Mouse (Mus musculus) hindbrain, embryonic 15.5 days (tissue): ENCODE measurements around the gene Syne1. TPM values are rescaled to one million over a fixed set of nuclear protein-coding genes. Genes with fewer than 3 reads are reported as not detected.

Experiments used
- ATAC-seq: fragments of 200-750 bp; cut with Nextera tagmentation; 2 replicates; pipeline ENCODE4 v1.8.0; 2017; ENCODE audit warnings: low read depth, moderate number of reproducible peaks, moderate TSS enrichment; ENCODE audit not compliant: low FRiP score
- H3K27ac ChIP-seq: fragments of 300-500 bp; sonication (generic); replicated peaks from 2 replicates; pipeline ENCODE4 v1.5.1; 2015; ENCODE audit warnings: mild to moderate bottlenecking, inconsistent platforms
- H3K27me3 ChIP-seq: fragments of 300-500 bp; sonication (generic); 2 replicates; pipeline ENCODE4 v1.6.1; 2015; ENCODE audit warnings: control low read depth, inconsistent platforms
- H3K36me3 ChIP-seq: fragments of 300-500 bp; sonication (generic); 2 replicates; pipeline ENCODE4 v1.6.1; 2015; ENCODE audit warnings: control low read depth, inconsistent platforms
- H3K4me1 ChIP-seq: fragments of 300-500 bp; sonication (generic); replicated peaks from 2 replicates; pipeline ENCODE4 v1.6.1; 2015; ENCODE audit warnings: control low read depth, inconsistent platforms
- H3K4me2 ChIP-seq: fragments of 300-500 bp; sonication (generic); 2 replicates; pipeline ENCODE4 v1.6.1; 2015; ENCODE audit warnings: moderate library complexity, mild to moderate bottlenecking, inconsistent platforms
- H3K4me3 ChIP-seq: fragments of 300-500 bp; sonication (generic); 2 replicates; pipeline ENCODE4 v1.5.1; 2015; ENCODE audit warnings: mild to moderate bottlenecking, inconsistent platforms
- H3K9ac ChIP-seq: fragments of 300-500 bp; sonication (generic); 2 replicates; pipeline ENCODE4 v1.6.1; 2015; ENCODE audit warnings: inconsistent platforms
- H3K9me3 ChIP-seq: fragments of 300-500 bp; sonication (generic); 2 replicates; pipeline ENCODE4 v1.6.1; 2016; ENCODE audit warnings: control low read depth, inconsistent platforms
- WGBS: fragments of 180-500 bp; shearing (Covaris S2); methylation state at CpG from one replicate; pipeline ENCODE4 v1.1.7; 2015; 5-methylcytosine and 5-hydroxymethylcytosine counted together
- polyA plus RNA-seq: library from polyadenylated mRNA; unstranded; fragments of >200 nt; fragmentation: Nextera tagmentation; extraction: Ambion mirVana; gene quantifications from 2 replicates; pipeline ENCODE4 v1.2.1, GENCODE M21; 2015

The Syne1 gene
- polyA plus RNA-seq, 1 experiment from 2014 or later: 15.2 TPM

DNA sequence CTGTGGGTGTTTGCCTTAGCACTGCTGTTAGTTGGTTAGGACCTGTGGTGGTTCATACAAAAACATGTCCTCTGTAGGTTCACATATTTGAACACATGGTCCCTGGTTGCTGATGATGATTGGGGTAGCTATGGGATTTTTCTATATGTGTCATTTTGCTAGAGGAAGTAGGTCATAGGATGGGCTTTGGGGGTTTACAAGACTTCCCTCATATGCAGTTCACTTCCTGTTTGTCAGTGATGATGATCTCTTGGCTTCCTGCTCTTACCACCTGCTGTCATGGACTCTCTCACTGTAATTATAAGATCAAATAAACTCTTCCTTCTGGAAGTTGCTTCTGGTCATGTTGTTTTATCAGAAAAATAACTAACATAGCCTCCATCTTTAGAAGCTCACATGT is 7.5 kb upstream of the Syne1 start:
- Histone ChIP-seq H3K27ac (no peak overlapping the region), H3K36me3 (no peaks in the 10 kb centered on the region), H3K4me1 (no peaks in the 10 kb centered on the region), H3K27me3 (no peaks in the 10 kb centered on the region), H3K4me3 (no peak overlapping the region), H3K9me3 (no peaks in the 10 kb centered on the region), H3K4me2 (no peak overlapping the region), H3K9ac (no peak overlapping the region)
- ATAC-seq: no peak

DNA sequence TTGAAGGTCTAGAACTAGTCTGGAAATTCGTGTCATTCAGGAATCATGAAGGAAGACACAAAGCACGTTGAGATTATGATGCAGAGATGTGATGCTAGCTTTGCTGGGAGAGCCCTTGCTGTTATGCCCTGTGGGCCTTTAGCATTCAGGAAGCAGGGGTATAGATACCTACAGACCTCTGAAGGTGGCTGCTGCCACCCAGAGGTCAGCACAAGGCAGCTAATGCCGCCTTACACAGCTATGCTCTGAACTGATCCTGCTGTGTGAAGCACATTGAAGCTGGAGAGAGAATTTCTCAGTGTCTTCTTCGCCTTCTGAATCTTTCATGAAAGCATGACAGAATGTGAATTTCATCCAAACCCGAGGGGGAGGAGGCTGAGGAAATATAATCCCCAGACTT is 3.7 kb upstream of the Syne1 start:
- Histone ChIP-seq H3K36me3 (no peaks in the 10 kb centered on the region), H3K9me3 (no peaks in the 10 kb centered on the region), H3K4me2 (no peak overlapping the region), H3K27ac (no peak overlapping the region), H3K9ac (no peak overlapping the region), H3K4me3 (no peak overlapping the region), H3K4me1 (peaks cover 8% of the 10 kb centered on the region), H3K27me3 (no peaks in the 10 kb centered on the region)
- 32% methylated on average over 5 of the region's 5 CpGs for WGBS
- peak; percentile 70; the same call in 1 of the 2 replicates for ATAC-seq

DNA sequence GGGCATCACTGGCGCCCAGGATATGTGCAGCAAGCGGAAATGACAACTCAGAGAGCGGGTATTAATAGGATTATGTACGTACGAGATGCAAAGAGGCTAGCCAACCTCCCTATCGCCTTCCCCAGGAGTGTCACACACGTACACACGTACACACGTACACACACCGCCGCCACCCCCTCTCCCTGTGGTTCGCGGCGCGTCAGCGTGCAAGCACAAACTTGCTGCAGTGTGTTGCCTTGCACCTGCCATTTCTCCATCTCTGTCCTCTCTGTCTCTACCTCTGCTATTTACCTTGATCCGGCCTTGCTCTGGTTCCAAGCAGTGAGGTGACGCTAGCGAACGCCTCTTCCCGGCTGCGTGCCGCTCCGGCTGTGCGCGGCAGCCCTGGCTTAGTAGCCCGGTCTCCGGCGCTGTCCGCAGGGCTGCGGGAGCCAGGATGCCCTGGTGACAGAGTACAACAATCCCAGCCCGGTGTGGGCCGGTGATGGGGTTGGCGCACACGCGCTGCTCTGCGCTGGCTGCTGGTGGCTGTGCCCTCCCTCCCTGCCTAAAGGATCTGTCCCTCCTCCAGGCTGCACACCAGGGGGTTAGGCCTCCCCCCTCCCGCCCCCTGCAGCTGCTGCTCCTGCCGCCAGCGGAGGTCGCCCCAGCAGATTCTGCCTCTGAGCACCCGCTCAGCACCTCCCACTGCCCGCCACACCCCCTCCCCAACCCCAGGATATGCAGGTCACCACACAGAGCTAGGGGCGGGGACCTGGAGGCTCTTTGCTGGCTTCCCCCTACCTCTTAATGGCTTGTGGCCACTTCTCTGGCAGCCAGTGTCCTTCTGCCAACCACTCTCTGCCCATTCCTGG is 887 bp downstream of the Syne1 start:
- Histone ChIP-seq H3K4me1 (peaks cover 18% of the 10 kb centered on the region), H3K9me3 (no peaks in the 10 kb centered on the region), H3K9ac (peak overlapping the region; percentile 87), H3K36me3 (no peaks in the 10 kb centered on the region), H3K27ac (peak overlapping the region; percentile 90), H3K4me2 (peak overlapping the region; percentile 84), H3K4me3 (peak overlapping the region; percentile 65), H3K27me3 (no peaks in the 10 kb centered on the region)
- ATAC-seq: peak; percentile 94
- WGBS: under 1% methylated on average over 43 of the region's 44 CpGs

DNA sequence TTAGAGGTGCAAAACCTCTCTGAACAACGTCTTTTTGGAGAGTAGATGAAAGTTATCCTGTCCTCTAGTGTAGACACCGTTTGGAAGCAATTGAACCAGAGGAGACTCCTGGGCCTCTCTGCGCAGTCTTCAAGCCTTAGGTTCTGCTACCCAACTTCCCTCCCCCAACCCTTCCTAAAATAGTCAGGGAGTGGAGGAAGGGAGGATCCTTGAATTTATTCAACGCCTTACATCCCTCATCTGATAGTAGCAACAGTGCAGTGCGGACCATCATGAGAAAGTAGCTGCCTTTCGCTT is 1.5 kb downstream of the Syne1 start:
- Histone ChIP-seq H3K36me3 (no peaks in the 10 kb centered on the region), H3K27ac (peak overlapping the region; percentile 90), H3K9ac (peak overlapping the region; percentile 87), H3K4me1 (peaks cover 18% of the 10 kb centered on the region), H3K4me2 (peak overlapping the region; percentile 84), H3K9me3 (no peaks in the 10 kb centered on the region), H3K27me3 (no peaks in the 10 kb centered on the region), H3K4me3 (peak overlapping the region; percentile 65)
- 3% methylated on average over 6 of the region's 6 CpGs for WGBS
- ATAC-seq: no peak

DNA sequence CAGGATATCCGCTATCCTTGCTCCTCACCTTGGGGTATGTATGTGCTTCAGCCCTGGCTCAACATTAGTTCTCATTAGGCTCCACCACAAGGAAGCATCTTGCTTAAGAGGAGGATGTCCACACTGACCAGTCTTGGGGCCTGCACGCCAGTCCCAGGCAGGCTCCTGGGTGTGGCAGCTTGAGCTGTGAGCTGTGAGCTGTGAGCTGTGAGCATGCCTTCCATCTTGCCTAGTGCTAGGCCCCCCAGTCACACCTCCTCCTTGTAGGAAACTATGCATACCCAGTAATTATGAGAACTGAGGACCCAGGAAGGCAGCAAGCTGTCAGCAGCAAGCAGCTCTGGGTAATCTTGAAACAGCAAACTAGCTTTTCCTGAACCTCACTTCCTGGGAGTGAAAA is 2.6 kb downstream of the Syne1 start:
- Histone ChIP-seq H3K9me3 (no peaks in the 10 kb centered on the region), H3K36me3 (no peaks in the 10 kb centered on the region), H3K9ac (no peak overlapping the region), H3K27ac (no peak overlapping the region), H3K4me3 (no peak overlapping the region), H3K4me1 (peaks cover 18% of the 10 kb centered on the region), H3K27me3 (no peaks in the 10 kb centered on the region), H3K4me2 (peak overlapping the region; percentile 34)
- 93% methylated on average over 2 of the region's 2 CpGs for WGBS
- ATAC-seq: no peak

DNA sequence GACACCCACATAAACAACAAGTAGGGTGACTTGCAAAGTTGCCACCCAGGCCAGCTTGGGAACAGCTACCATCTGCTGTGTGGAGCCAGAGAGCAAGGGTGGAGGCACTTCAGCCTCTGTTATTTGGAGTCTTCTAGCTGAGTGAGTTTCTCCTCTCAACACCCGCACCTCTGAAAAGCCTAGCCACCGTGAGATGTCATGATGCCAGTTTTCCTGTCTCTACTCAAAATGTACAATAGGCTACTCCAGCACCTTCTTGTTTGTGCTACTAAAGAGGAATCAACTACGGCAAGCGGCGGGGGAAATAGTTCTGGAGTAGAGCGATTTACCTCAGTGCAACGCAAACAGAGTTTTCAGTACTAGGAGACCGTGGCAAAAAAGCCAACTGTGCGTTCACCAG is 3.5 kb downstream of the Syne1 start:
- H3K4me1 ChIP-seq: peaks cover 18% of the 10 kb centered on the region
- H3K27ac ChIP-seq: no peak overlapping the region
- no peaks in the 10 kb centered on the region for H3K27me3 ChIP-seq
- H3K4me3 ChIP-seq: no peak overlapping the region
- ATAC-seq: no peak
- 93% methylated on average over 9 of the region's 9 CpGs for WGBS
- H3K36me3 ChIP-seq: no peaks in the 10 kb centered on the region
- no peak overlapping the region for H3K9ac ChIP-seq
- no peaks in the 10 kb centered on the region for H3K9me3 ChIP-seq
- no peak overlapping the region for H3K4me2 ChIP-seq

DNA sequence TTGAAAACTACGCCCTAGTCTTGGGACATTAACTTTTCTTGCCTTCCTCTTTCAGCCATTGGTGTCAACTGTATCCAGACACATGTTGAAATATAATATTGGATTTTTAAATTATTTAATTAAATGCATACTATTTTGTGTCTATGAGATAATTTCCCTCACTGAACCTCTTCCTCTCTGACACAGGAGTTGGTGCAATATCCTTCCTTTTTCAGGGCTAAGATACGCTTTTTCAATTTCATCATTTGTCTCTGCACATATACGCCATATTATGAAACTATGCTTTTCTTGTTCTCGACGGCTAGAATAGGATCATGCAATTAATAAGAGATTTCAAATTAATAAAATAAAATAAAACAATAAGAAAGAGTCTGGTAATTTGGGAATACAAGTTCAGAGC is 4.9 kb downstream of the Syne1 start:
- H3K4me1 ChIP-seq: peaks cover 18% of the 10 kb centered on the region
- no peaks in the 10 kb centered on the region for H3K9me3 ChIP-seq
- H3K4me3 ChIP-seq: no peak overlapping the region
- H3K36me3 ChIP-seq: no peaks in the 10 kb centered on the region
- no peak for ATAC-seq
- no peaks in the 10 kb centered on the region for H3K27me3 ChIP-seq
- H3K4me2 ChIP-seq: no peak overlapping the region
- WGBS: 96% methylated on average over 5 of the region's 5 CpGs
- H3K27ac ChIP-seq: no peak overlapping the region
- H3K9ac ChIP-seq: no peak overlapping the region

DNA sequence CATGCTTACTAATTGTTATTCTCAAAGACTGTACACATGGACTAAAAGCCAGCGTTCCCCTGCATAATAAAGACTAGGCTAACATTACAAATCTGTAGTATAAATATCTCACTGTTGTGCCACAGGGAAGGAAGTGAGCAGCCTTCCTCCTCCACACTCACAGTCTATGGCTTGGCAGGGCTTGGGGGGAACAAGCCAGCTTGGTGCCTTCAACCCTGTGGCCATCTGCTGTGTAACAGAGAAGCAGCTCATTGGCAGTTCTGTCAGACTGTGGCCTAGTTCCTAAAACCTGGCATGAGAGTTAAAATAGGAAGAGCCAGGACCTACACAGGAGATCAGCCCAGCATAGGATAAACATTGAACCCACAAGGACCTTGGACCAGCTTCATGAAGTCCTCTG is 23.0 kb downstream of the Syne1 start:
- no peaks in the 10 kb centered on the region for H3K36me3 ChIP-seq

DNA sequence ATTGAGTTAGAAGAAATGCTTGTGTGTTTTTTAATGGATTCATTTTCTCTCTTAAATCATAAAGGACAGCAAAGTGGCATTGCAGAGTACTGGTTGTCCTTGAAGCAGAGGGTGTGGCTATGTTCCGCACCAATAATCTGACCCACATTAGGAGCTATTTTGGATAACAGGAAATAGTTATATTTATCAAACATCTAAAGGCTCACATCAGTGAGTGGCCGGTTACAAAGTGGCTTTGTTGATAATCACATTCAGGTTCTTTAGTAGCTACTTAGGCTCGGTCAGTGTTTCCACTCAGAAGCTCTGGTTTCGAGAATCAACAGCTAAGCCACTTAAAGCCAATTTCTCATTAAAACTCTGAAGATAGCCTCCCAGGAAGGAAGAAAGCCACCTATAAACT is 23.6 kb downstream of the Syne1 start:
- no peaks in the 10 kb centered on the region for H3K9me3 ChIP-seq
- H3K9ac ChIP-seq: no peak overlapping the region
- ATAC-seq: no peak
- no peak overlapping the region for H3K27ac ChIP-seq
- no peaks in the 10 kb centered on the region for H3K4me1 ChIP-seq
- no peak overlapping the region for H3K4me2 ChIP-seq
- 86% methylated on average over 4 of the region's 4 CpGs for WGBS
- H3K27me3 ChIP-seq: no peaks in the 10 kb centered on the region
- no peak overlapping the region for H3K4me3 ChIP-seq
- H3K36me3 ChIP-seq: no peaks in the 10 kb centered on the region

More for the DNA sequence above, 23.0 kb downstream of the Syne1 start:
- 88% methylated on average over 1 of the region's 1 CpGs for WGBS
- Histone ChIP-seq H3K9ac (no peak overlapping the region), H3K4me3 (no peak overlapping the region), H3K27ac (no peak overlapping the region), H3K4me2 (no peak overlapping the region), H3K27me3 (no peaks in the 10 kb centered on the region), H3K4me1 (no peaks in the 10 kb centered on the region), H3K9me3 (no peaks in the 10 kb centered on the region)
- ATAC-seq: no peak; the same call in 1 of the 2 replicates

DNA sequence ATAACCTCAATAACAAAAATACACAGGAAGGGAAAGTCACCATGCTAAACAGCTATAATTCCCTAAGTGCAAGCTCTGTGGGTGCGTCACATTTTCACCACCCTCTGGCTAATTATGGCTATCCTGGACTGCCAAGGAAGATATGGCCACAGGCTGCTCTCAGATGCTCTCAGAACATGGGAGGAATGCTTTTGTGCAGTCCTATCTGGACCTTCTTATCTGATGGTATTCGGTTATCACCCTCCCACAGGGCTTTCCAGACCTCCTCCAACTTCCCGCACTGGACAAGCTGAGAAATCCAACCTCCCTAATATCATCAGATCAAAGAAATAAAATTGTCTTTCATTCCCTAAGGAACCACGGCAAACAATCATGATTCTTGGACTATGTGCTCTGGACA is 28.4 kb downstream of the Syne1 start:
- Histone ChIP-seq H3K9ac (no peak overlapping the region), H3K4me2 (no peak overlapping the region), H3K9me3 (no peaks in the 10 kb centered on the region), H3K27me3 (no peaks in the 10 kb centered on the region), H3K36me3 (no peaks in the 10 kb centered on the region), H3K4me1 (no peaks in the 10 kb centered on the region), H3K4me3 (no peak overlapping the region), H3K27ac (no peak overlapping the region)
- WGBS: 90% methylated on average over 4 of the region's 4 CpGs
- ATAC-seq: no peak

DNA sequence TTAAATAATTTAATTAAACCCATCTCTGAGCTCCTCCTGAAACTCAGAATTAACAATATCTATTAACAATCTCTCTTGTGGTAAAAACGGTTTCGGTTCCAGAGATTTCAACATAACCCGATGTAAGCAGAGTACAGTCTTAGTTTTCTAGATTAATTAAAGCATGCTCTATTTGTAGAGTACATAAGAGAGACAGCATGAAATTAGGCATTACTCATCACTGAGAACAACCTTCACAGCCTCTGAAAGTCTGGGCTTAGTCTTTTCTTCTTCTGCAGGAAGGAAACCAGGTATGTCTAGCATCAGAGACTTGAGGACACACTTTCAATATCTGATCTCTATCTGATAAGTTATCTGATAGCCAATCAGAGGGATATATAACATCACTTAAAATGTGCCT is 29.0 kb downstream of the Syne1 start:
- WGBS: 93% methylated on average over 3 of the region's 3 CpGs
- Histone ChIP-seq H3K4me2 (no peak overlapping the region), H3K27ac (no peak overlapping the region), H3K9ac (no peak overlapping the region), H3K36me3 (no peaks in the 10 kb centered on the region), H3K4me3 (no peak overlapping the region), H3K9me3 (no peaks in the 10 kb centered on the region), H3K4me1 (no peaks in the 10 kb centered on the region), H3K27me3 (no peaks in the 10 kb centered on the region)
- no peak for ATAC-seq

DNA sequence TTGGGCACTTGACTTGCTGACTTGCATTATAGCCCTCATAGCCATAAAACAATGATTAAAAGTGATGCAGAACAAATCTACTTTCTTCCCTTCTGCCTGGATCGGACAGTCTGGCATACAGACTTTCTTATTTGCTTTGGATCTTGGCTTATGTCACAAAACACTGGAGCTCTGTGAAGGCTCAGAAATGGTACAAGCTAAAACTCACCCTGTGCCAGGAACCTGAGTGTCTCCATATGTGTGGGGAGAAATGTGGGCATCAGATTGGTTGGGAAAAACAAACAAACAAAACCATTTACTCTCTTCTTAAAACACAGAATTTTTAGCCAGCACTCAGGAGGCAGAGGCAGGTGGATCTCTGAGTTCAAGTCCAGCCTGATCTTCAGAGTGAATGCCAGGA is 30.6 kb downstream of the Syne1 start:
- no peaks in the 10 kb centered on the region for H3K36me3 ChIP-seq
- no peaks in the 10 kb centered on the region for H3K27me3 ChIP-seq
- no peaks in the 10 kb centered on the region for H3K4me1 ChIP-seq
- no peak overlapping the region for H3K27ac ChIP-seq
- H3K4me3 ChIP-seq: no peak overlapping the region
- H3K4me2 ChIP-seq: no peak overlapping the region
- H3K9ac ChIP-seq: no peak overlapping the region
- ATAC-seq: no peak
- H3K9me3 ChIP-seq: no peaks in the 10 kb centered on the region
- 69% methylated on average over 1 of the region's 1 CpGs for WGBS

DNA sequence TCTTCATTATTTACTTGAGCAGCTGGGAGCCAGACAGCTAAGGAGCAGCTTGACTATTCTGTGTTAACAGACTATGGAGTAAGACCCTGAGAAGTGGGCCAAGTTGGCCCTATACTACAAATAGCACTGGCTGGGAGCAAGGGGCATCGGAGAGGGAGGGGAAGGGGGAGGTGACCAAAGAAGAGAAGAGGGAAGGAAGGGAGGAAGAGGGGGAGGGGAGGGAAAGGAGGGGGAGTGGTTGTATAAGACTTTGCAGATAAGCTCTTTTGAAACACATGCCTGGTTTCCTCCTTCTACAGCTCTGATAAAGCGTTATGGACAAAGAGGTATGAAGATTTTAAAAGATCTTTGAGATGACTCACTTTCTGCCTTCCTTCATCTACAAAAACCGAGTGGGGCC is 36.0 kb downstream of the Syne1 start:
- Histone ChIP-seq H3K9ac (no peak overlapping the region), H3K27me3 (no peaks in the 10 kb centered on the region), H3K4me1 (no peaks in the 10 kb centered on the region), H3K9me3 (no peaks in the 10 kb centered on the region), H3K4me3 (no peak overlapping the region), H3K27ac (no peak overlapping the region), H3K4me2 (no peak overlapping the region), H3K36me3 (no peaks in the 10 kb centered on the region)
- 24% methylated on average over 3 of the region's 3 CpGs for WGBS
- ATAC-seq: no peak
